Mouse (Mus musculus) midbrain, embryonic 10.5 days (tissue): ENCODE data around the gene Gipr. TPM values are rescaled to one million over a fixed set of nuclear protein-coding genes. Genes with fewer than 3 reads are reported as not detected.

Experiments
- DNase-seq: peaks from one replicate; pipeline ENCODE4 v3.0.0-alpha.2; 2017; ENCODE audit warnings: low spot score
- H3K27ac ChIP-seq: fragments of 300-500 bp; sonication (generic); replicated peaks from 2 replicates; pipeline ENCODE4 v1.5.1; 2016; ENCODE audit warnings: mild to moderate bottlenecking
- H3K27me3 ChIP-seq: fragments of 300-500 bp; sonication (generic); 2 replicates; pipeline ENCODE4 v1.6.1; 2016; ENCODE audit warnings: low read depth, mild to moderate bottlenecking; ENCODE audit not compliant: poor library complexity, severe bottlenecking
- H3K36me3 ChIP-seq: fragments of 300-500 bp; sonication (generic); 2 replicates; pipeline ENCODE4 v1.6.1; 2016; ENCODE audit warnings: mild to moderate bottlenecking, moderate library complexity
- H3K4me1 ChIP-seq: fragments of 300-500 bp; sonication (generic); 2 replicates; pipeline ENCODE4 v1.6.1; 2016
- H3K4me3 ChIP-seq: fragments of 300-500 bp; sonication (generic); 2 replicates; pipeline ENCODE4 v1.5.1; 2016; ENCODE audit warnings: mild to moderate bottlenecking, moderate library complexity
- H3K9me3 ChIP-seq: fragments of 300-500 bp; sonication (generic); replicated peaks from 2 replicates; pipeline ENCODE4 v1.6.1; 2016; ENCODE audit warnings: mild to moderate bottlenecking
- WGBS: fragments of 180-500 bp; shearing (Covaris S2); methylation state at CpG from one replicate; pipeline ENCODE4 v1.1.7; 2016; 5-methylcytosine and 5-hydroxymethylcytosine counted together
- polyA plus RNA-seq: library from polyadenylated mRNA; unstranded; fragments of >200 nt; fragmentation: Nextera tagmentation; extraction: Ambion mirVana; gene quantifications from 2 replicates; pipeline ENCODE4 v1.2.1, GENCODE M21; 2016

The Gipr gene
- polyA plus RNA-seq, 1 experiment from 2014 or later, result 0.60 TPM

- Histone ChIP-seq H3K27me3 (no peaks in the 10 kb centered on the region), H3K36me3 (peaks cover 68% of the 10 kb centered on the region), H3K27ac (0 out of 2 replicates have a peak overlapping the region, but pooled peaks have one; percentile 6), H3K4me3 (no peak overlapping the region), H3K9me3 (0 out of 2 replicates have a peak, but pooled peaks cover 3% of the 10 kb centered on the region), H3K4me1 (no peaks in the 10 kb centered on the region)
- 72% methylated on average over 15 of the region's 15 CpGs for WGBS
- no peak for DNase-seq
These were observed 35.7 kb upstream of the Gipr start for GRCm38 (mm10) chr7:19201660-19202059.

DNA sequence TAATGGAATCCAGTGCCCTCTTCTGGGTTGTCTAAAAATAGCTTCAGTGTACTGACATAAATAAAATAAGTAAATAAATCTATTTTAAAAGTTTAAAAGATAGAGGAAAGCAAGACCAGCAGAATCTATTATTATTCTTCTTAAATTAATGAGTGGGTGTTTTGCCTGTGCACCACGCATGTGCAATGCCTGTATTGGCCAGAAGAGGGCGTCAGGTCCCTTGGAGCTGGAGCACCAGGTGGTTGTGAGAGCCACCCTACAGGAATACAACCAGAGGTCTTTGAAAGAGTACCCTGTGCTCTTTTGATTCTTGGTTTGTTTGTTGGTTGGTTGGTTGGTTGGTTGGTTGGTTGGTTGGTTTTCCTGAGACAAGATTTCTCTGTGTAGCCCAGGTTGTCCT, 32.1 kb upstream of the Gipr start:
- H3K4me1 ChIP-seq, result no peaks in the 10 kb centered on the region
- H3K27me3 ChIP-seq, result no peaks in the 10 kb centered on the region
- H3K27ac ChIP-seq, result no peak overlapping the region
- 30% methylated on average over 2 of the region's 2 CpGs for WGBS
- no peaks in the 10 kb centered on the region; the same call in 1 of the 2 replicates for H3K9me3 ChIP-seq
- DNase-seq, result no peak
- H3K36me3 ChIP-seq, result peaks cover 74% of the 10 kb centered on the region
- no peak overlapping the region for H3K4me3 ChIP-seq

- Histone ChIP-seq H3K4me1 (no peaks in the 10 kb centered on the region), H3K27ac (no peak overlapping the region), H3K4me3 (no peak overlapping the region), H3K9me3 (no peaks in the 10 kb centered on the region; the same call in 1 of the 2 replicates), H3K36me3 (peaks cover 77% of the 10 kb centered on the region), H3K27me3 (no peaks in the 10 kb centered on the region)
- 70% methylated on average over 6 of the region's 6 CpGs for WGBS
- no peak for DNase-seq
These were observed 30.7 kb upstream of the Gipr start for GRCm38 (mm10) chr7:19196676-19197075.

DNA sequence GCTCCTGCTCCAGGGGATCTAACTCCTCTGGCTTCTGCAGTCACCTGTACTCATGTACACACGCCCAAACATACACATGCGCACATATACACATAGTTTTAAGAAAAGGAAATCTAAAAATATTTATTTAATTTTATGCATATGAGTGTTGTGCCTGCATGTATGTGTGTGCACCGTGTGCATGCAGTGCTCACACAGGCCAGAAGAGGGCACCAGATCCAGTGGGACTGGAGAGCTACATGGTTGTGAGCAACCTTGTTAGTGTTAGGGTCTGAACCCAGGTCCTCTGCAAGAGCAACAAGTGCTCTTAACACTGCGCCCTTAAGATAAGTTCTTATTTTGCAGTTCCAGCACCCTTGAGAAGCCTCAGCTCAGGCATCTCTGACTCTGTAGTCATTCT, 28.7 kb upstream of the Gipr start:
- H3K4me1 ChIP-seq, result no peaks in the 10 kb centered on the region
- DNase-seq, result no peak
- H3K27me3 ChIP-seq, result no peaks in the 10 kb centered on the region
- H3K9me3 ChIP-seq, result no peaks in the 10 kb centered on the region; the same call in 1 of the 2 replicates
- no peak overlapping the region for H3K27ac ChIP-seq
- peaks cover 74% of the 10 kb centered on the region for H3K36me3 ChIP-seq
- H3K4me3 ChIP-seq, result no peak overlapping the region
- WGBS, result 97% methylated on average over 4 of the region's 4 CpGs

- 90% methylated on average over 6 of the region's 6 CpGs for WGBS
- peaks cover 40% of the 10 kb centered on the region for H3K36me3 ChIP-seq
- no peak overlapping the region for H3K27ac ChIP-seq
- no peak for DNase-seq
- no peak overlapping the region for H3K4me3 ChIP-seq
- H3K9me3 ChIP-seq, result no peaks in the 10 kb centered on the region
- H3K27me3 ChIP-seq, result peaks cover 11% of the 10 kb centered on the region
- H3K4me1 ChIP-seq, result peaks cover 19% of the 10 kb centered on the region
These were observed 18.8 kb upstream of the Gipr start for GRCm38 (mm10) chr7:19184758-19185157.

- WGBS, result 86% methylated on average over 2 of the region's 2 CpGs
These were observed 18.3 kb upstream of the Gipr start for GRCm38 (mm10) chr7:19184250-19184649.

GRCm38 (mm10) chr7:19180862-19181429, 15.0 kb upstream of the Gipr start:
- Histone ChIP-seq H3K36me3 (peaks cover 14% of the 10 kb centered on the region), H3K4me3 (peak overlapping the region; percentile 67), H3K27ac (peak overlapping the region; percentile 76), H3K27me3 (peaks cover 49% of the 10 kb centered on the region), H3K4me1 (peaks cover 51% of the 10 kb centered on the region), H3K9me3 (no peaks in the 10 kb centered on the region)
- DNase-seq, result peak; percentile 62
- WGBS, result 2% methylated on average over 26 of the region's 27 CpGs

More at GRCm38 (mm10) chr7:19184250-19184649, 18.3 kb upstream of the Gipr start:
- H3K27me3 ChIP-seq, result peaks cover 16% of the 10 kb centered on the region
- no peak overlapping the region for H3K4me3 ChIP-seq
- no peak for DNase-seq
- H3K36me3 ChIP-seq, result peaks cover 38% of the 10 kb centered on the region
- H3K4me1 ChIP-seq, result peaks cover 24% of the 10 kb centered on the region
- no peak overlapping the region for H3K27ac ChIP-seq
- no peaks in the 10 kb centered on the region for H3K9me3 ChIP-seq

GRCm38 (mm10) chr7:19179936-19180335, 14.0 kb upstream of the Gipr start:
- Histone ChIP-seq H3K4me1 (peaks cover 58% of the 10 kb centered on the region), H3K27me3 (peaks cover 58% of the 10 kb centered on the region), H3K9me3 (no peaks in the 10 kb centered on the region), H3K4me3 (peak overlapping the region; percentile 50), H3K36me3 (peaks cover 8% of the 10 kb centered on the region), H3K27ac (no peak overlapping the region)
- DNase-seq, result no peak
- 33% methylated on average over 6 of the region's 6 CpGs for WGBS

- H3K9me3 ChIP-seq, result no peaks in the 10 kb centered on the region
- H3K27ac ChIP-seq, result peak overlapping the region; percentile 23; the same call in 1 of the 2 replicates
- peaks cover 58% of the 10 kb centered on the region for H3K4me1 ChIP-seq
- DNase-seq, result peak; percentile 83
- under 1% methylated on average over 31 of the region's 32 CpGs for WGBS
- H3K27me3 ChIP-seq, result peaks cover 58% of the 10 kb centered on the region
- H3K36me3 ChIP-seq, result peaks cover 8% of the 10 kb centered on the region
- peak overlapping the region; percentile 50 for H3K4me3 ChIP-seq
These were observed 13.2 kb upstream of the Gipr start for GRCm38 (mm10) chr7:19179173-19179572.

- H3K4me3 ChIP-seq, result peak overlapping the region; percentile 50
- H3K27ac ChIP-seq, result 0 out of 2 replicates have a peak overlapping the region, but pooled peaks have one; percentile 23
- WGBS, result 4% methylated on average over 27 of the region's 27 CpGs
- H3K36me3 ChIP-seq, result peaks cover 3% of the 10 kb centered on the region
- peaks cover 58% of the 10 kb centered on the region for H3K27me3 ChIP-seq
- H3K4me1 ChIP-seq, result peaks cover 59% of the 10 kb centered on the region
- H3K9me3 ChIP-seq, result no peaks in the 10 kb centered on the region
- peak; percentile 82 for DNase-seq
These were observed 12.6 kb upstream of the Gipr start for GRCm38 (mm10) chr7:19178443-19179092.

DNA sequence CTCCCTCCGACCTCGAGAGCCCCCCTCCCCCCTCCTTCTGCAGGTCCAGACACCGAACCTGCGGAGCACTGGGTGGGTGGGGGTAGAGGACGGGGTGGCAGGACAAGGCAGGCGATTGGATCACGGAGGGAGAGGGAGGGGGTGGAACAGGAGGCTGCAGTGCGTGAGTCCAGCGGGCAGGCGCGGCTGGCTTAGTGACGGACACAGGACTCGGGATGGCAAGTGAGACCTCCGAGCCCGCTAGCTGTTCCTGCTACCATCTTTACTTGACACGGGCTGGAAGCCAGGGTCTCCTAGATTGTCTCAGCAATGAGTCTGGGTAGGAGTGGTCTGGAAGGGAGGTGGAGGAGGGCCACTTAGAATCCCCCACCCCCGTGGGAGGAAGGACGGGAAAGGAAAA, 12.1 kb upstream of the Gipr start:
- no peak for DNase-seq
- Histone ChIP-seq H3K27me3 (peaks cover 58% of the 10 kb centered on the region), H3K36me3 (no peaks in the 10 kb centered on the region), H3K4me3 (peak overlapping the region; percentile 37), H3K27ac (no peak overlapping the region), H3K9me3 (no peaks in the 10 kb centered on the region), H3K4me1 (peaks cover 64% of the 10 kb centered on the region)
- WGBS, result 7% methylated on average over 17 of the region's 18 CpGs

DNA sequence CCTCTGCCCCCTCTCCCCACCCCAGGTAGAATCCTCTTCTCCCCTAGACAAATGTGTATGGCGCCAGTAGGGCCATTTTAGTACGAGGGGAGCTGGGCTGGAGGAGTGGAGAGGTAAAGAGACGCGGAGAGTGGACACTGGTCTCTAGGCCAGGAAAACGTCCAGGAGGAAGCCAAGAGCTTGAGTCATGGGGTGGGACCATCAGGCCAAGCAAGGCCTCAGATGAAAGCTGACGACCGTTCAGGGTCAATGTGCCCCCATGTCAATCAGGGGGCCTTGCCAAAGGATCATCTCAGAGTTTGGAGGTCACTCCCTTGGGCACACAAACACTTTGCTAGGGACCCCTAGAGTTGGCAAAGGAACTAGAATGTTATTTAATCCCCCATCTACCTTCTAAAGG, 11.3 kb upstream of the Gipr start:
- Histone ChIP-seq H3K4me1 (peaks cover 70% of the 10 kb centered on the region), H3K27me3 (peaks cover 58% of the 10 kb centered on the region), H3K9me3 (no peaks in the 10 kb centered on the region), H3K36me3 (no peaks in the 10 kb centered on the region), H3K4me3 (peak overlapping the region; percentile 61), H3K27ac (no peak overlapping the region)
- WGBS, result 71% methylated on average over 7 of the region's 7 CpGs
- no peak for DNase-seq

GRCm38 (mm10) chr7:19176516-19176947, 10.6 kb upstream of the Gipr start:
- H3K27me3 ChIP-seq, result peaks cover 63% of the 10 kb centered on the region
- no peaks in the 10 kb centered on the region for H3K36me3 ChIP-seq
- peak overlapping the region; percentile 81 for H3K27ac ChIP-seq
- H3K4me3 ChIP-seq, result peak overlapping the region; percentile 61
- H3K4me1 ChIP-seq, result peaks cover 69% of the 10 kb centered on the region
- no peaks in the 10 kb centered on the region for H3K9me3 ChIP-seq
- DNase-seq, result no peak
- WGBS, result 3% methylated on average over 21 of the region's 21 CpGs
